Mouse (Mus musculus): ENCODE measurements around the gene Nek8. TPM values are rescaled to one million over a fixed set of nuclear protein-coding genes. Genes with fewer than 3 reads are reported as not detected.

The Nek8 gene
- total RNA-seq, 1 experiment from 2014 or later = 8.2 TPM

GRCm38 (mm10) chr11:78168541-78169468 is 7.7 kb downstream of the Nek8 start:
- peak; percentile 9; the same call in 1 of the 2 replicates for ATAC-seq (replicated peaks; ENCODE audit: low read depth, poor library complexity, severe bottlenecking)

- no peak for ATAC-seq (replicated peaks; ENCODE audit: low read depth, poor library complexity, severe bottlenecking)
Observed at GRCm38 (mm10) chr11:78167257-78167959, 9.1 kb downstream of the Nek8 start.

DNA sequence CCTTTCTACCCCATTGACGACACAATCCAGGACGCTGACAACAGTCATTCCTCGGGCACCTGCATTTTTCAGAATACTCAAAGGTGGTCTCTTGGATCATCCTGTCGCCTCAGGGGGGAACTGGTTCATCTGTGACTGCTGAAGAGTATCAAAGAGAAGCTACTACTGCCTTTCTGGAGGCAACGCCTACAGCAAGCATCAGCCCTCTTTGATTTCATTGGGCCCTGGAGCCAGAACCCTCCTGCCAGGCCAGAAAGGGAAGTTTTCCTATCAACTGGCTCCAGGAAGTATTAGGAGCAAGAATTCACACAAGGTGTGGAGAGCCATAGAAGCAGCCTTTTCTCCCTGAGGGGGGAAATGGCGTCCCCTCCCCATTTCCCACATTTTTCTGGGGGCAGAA is 9.8 kb downstream of the Nek8 start:
- no peak for ATAC-seq (replicated peaks; ENCODE audit: low read depth, poor library complexity, severe bottlenecking)

GRCm38 (mm10) chr11:78166161-78166560 is 10.3 kb downstream of the Nek8 start:
- no peak for ATAC-seq (replicated peaks; ENCODE audit: low read depth, poor library complexity, severe bottlenecking)

GRCm38 (mm10) chr11:78165761-78166109 is 10.7 kb downstream of the Nek8 start:
- ATAC-seq (replicated peaks; ENCODE audit: low read depth, poor library complexity, severe bottlenecking) = peak; percentile 24

GRCm38 (mm10) chr11:78164924-78165760 is 11.3 kb downstream of the Nek8 start, which contains the start of gene Traf4:
TSS of gene Traf4 (minus strand) at chr11:78165589.
- ATAC-seq (replicated peaks; ENCODE audit: low read depth, poor library complexity, severe bottlenecking) = peak; percentile 61

- ATAC-seq (replicated peaks; ENCODE audit: low read depth, poor library complexity, severe bottlenecking) = no peak
Observed at GRCm38 (mm10) chr11:78164604-78164923, 11.9 kb downstream of the Nek8 start.

DNA sequence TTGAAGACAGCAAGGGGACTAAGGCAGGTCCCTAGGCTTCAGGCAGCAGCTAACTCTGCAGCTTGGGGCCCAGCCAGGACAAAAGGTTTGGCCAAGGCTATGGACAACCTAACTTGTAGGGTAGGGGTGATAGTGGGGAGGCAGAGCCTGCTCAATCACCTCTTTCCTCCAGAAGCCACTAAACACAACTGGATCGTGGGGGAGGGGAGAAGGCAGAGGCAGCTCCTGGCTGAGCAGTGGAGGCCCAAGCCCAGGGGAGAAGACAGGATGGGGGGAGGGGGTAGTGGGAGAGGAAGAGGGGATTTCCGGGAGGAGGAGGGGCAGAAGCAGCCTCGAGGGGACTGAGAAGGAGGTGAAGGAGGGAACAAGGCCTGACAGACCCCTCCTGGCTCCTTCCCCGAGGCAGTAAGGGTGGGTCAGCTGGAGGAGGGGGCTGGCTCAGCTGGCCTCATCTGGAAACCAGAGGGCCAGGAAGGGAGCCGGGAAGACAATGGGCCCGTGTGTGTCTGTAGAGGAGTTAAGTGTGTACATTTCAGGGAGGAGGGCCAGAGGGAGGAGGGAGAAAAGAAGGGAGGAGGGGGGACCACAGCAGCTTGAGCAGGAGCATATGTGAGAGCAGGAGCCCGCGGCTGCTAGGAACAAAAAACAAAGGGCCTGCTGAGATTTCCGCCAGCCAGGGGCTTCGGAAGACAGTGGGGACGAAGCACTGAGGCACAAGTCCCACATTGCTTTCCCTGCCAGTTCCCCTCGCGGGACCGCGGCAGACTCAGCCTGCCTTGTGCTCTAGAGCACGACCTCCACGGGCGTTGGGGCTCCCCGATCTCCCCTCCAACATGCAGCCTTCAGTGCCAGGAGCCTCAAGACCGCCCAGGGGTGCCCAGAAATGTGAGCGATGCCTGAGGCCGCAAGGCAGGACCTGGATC is 12.5 kb downstream of the Nek8 start:
- ATAC-seq (replicated peaks; ENCODE audit: low read depth, poor library complexity, severe bottlenecking) = no peak

GRCm38 (mm10) chr11:78163045-78163444 is 13.4 kb downstream of the Nek8 start:
- ATAC-seq (replicated peaks; ENCODE audit: low read depth, poor library complexity, severe bottlenecking) = no peak

GRCm38 (mm10) chr11:78162504-78162903 is 14.0 kb downstream of the Nek8 start:
- ATAC-seq (replicated peaks; ENCODE audit: low read depth, poor library complexity, severe bottlenecking) = no peak

- no peak for ATAC-seq (replicated peaks; ENCODE audit: low read depth, poor library complexity, severe bottlenecking)
Observed at GRCm38 (mm10) chr11:78161968-78162367, 14.5 kb downstream of the Nek8 start.

DNA sequence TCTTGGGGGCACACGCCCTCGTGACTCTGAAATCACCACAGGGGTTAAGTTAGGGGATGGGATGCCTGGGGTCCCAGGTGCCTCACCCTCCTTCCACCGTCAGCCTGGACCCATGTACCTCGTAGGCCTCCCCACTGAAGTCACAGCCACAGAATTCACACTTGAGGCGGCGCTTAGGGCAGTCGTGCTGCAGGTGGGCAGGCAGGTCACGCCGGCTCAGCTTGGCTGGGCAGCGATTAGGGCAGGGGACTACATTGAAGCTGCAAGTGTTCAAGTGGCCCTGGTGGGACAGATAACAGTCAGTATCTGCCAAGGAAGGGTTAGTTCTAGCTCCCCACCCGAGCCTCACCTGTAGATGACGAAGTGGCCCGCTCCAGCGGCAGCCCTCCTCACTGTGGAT is 15.3 kb downstream of the Nek8 start:
- no peak for ATAC-seq (replicated peaks; ENCODE audit: low read depth, poor library complexity, severe bottlenecking)

DNA sequence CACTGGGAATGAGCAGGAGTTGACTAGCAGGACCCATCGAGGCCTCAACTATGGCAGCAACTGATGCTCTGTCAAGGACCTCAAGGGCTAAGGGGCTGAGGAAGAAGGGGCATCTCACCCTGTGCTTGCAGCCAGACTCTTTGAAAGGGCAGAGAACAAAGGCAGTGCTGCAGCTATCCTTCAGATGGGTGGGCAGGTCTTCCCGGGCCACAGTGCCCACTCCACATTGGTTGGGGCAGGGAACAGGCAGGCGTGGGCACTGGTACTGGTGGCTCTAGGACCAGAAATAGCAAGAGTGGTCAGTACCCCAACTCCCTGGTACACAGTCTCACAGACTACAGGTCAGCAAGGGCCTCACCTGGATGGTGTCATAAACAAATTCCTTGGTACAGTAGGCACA is 15.8 kb downstream of the Nek8 start:
- no peak for ATAC-seq (replicated peaks; ENCODE audit: low read depth, poor library complexity, severe bottlenecking)

- no peak for ATAC-seq (replicated peaks; ENCODE audit: low read depth, poor library complexity, severe bottlenecking)
Observed at GRCm38 (mm10) chr11:78160171-78160570, 16.3 kb downstream of the Nek8 start.

DNA sequence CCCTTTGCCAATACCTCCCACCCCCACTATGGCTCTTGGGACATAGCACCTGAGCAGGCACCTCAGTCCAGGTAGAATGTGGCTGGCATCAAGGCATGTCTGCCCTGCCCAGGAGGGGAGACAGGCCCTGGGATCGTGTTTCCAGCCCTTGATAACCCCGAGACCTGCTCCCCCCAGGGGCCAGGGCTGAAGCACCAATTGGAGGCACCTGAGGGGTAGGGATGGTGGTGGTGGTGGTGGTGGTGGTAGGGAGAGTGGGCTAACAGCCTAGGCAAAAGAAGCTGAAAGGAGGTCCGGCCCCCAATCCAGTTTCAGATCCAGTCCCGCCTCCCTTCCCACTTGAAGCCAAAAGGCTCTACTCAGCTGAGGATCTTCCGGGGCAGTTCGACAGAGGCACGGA is 16.9 kb downstream of the Nek8 start:
- ATAC-seq (replicated peaks; ENCODE audit: low read depth, poor library complexity, severe bottlenecking) = no peak

GRCm38 (mm10) chr11:78159096-78159495 is 17.4 kb downstream of the Nek8 start:
- ATAC-seq (replicated peaks; ENCODE audit: low read depth, poor library complexity, severe bottlenecking) = peak; percentile 93

GRCm38 (mm10) chr11:78156156-78156699 is 20.2 kb downstream of the Nek8 start:
- no peak for ATAC-seq (replicated peaks; ENCODE audit: low read depth, poor library complexity, severe bottlenecking)

- no peak for ATAC-seq (replicated peaks; ENCODE audit: low read depth, poor library complexity, severe bottlenecking)
Observed at GRCm38 (mm10) chr11:78155674-78156073, 20.8 kb downstream of the Nek8 start.

GRCm38 (mm10) chr11:78153778-78154177 is 22.7 kb downstream of the Nek8 start:
- ATAC-seq (replicated peaks; ENCODE audit: low read depth, poor library complexity, severe bottlenecking) = no peak
